Mouse (Mus musculus) liver, embryonic 15.5 days (tissue): ENCODE measurements around the gene Snapc4. TPM values are rescaled to one million over a fixed set of nuclear protein-coding genes. Genes with fewer than 3 reads are reported as not detected.
"Not testable (repeated sequence)": the region's sequence is repeated elsewhere in the genome, so short reads cannot be mapped to it uniquely, and the experiment has no call there.

Source experiments
- ATAC-seq: fragments of 200-750 bp; cut with Nextera tagmentation; 2 replicates; pipeline ENCODE4 v1.8.0; 2017; ENCODE audit warnings: moderate number of reproducible peaks, mild to moderate bottlenecking, moderate library complexity; ENCODE audit not compliant: insufficient read depth
- H3K27ac ChIP-seq: fragments of 300-500 bp; sonication (generic); replicated peaks from 2 replicates; pipeline ENCODE4 v1.5.1; 2015; ENCODE audit warnings: mild to moderate bottlenecking, inconsistent platforms
- H3K27me3 ChIP-seq: fragments of 300-500 bp; sonication (generic); 2 replicates; pipeline ENCODE4 v1.6.1; 2015; ENCODE audit warnings: mild to moderate bottlenecking, inconsistent platforms
- H3K36me3 ChIP-seq: fragments of 300-500 bp; sonication (generic); replicated peaks from 2 replicates; pipeline ENCODE4 v1.6.1; 2015; ENCODE audit warnings: moderate library complexity, mild to moderate bottlenecking, inconsistent platforms
- H3K4me1 ChIP-seq: fragments of 300-500 bp; sonication (generic); replicated peaks from 2 replicates; pipeline ENCODE4 v1.6.1; 2015; ENCODE audit warnings: inconsistent platforms
- H3K4me2 ChIP-seq: fragments of 300-500 bp; sonication (generic); 2 replicates; pipeline ENCODE4 v1.6.1; 2015; ENCODE audit warnings: moderate library complexity, mild to moderate bottlenecking, inconsistent platforms
- H3K4me3 ChIP-seq: fragments of 300-500 bp; sonication (generic); replicated peaks from 2 replicates; pipeline ENCODE4 v1.5.1; 2015; ENCODE audit warnings: mild to moderate bottlenecking, inconsistent platforms
- H3K9ac ChIP-seq: fragments of 300-500 bp; sonication (generic); 2 replicates; pipeline ENCODE4 v1.6.1; 2015; ENCODE audit warnings: moderate library complexity, mild to moderate bottlenecking, inconsistent platforms
- H3K9me3 ChIP-seq: fragments of 300-500 bp; sonication (generic); replicated peaks from 2 replicates; pipeline ENCODE4 v1.6.1; 2016; ENCODE audit warnings: inconsistent platforms
- WGBS: fragments of 180-500 bp; shearing (Covaris S2); methylation state at CpG from one replicate; pipeline ENCODE4 v1.1.7; 2015; ENCODE audit warnings: mixed read lengths; ENCODE audit not compliant: insufficient replicate concordance; 5-methylcytosine and 5-hydroxymethylcytosine counted together
- polyA plus RNA-seq: library from polyadenylated mRNA; unstranded; fragments of >200 nt; fragmentation: Nextera tagmentation; extraction: Ambion mirVana; gene quantifications from 2 replicates; pipeline ENCODE4 v1.2.1, GENCODE M21; 2015

Snapc4 gene
- polyA plus RNA-seq, 1 experiment from 2014 or later = 8.4 TPM

DNA sequence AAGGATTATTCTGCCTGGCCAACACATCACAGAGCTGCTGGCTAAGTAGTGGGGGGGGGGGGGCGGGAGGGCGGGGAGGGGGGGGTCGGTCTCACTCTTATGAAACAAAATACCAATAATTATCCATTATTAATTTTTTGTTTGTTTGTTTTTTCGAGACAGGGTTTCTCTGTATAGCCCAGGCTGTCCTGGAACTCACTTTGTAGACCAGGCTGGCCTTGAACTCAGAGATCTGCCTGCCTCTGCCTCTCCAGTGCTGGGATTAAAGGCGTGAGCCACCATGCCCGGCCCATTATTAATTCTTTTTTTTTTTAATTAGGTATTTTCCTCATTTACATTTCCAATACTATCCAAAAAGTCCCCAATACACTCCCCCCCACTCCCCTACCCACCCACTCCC is 418 bp upstream of the Snapc4 start:
- not testable (repeated sequence) for H3K27ac ChIP-seq, ATAC-seq, H3K9me3 ChIP-seq, H3K27me3 ChIP-seq
- Histone ChIP-seq H3K4me3 (peak overlapping the region; percentile 81), H3K4me2 (peak overlapping the region; percentile 96), H3K36me3 (peaks cover 72% of the 10 kb centered on the region), H3K4me1 (peaks cover 21% of the 10 kb centered on the region), H3K9ac (peak overlapping the region; percentile 76; the same call in 1 of the 2 replicates)
- 20% methylated on average over 6 of the region's 6 CpGs for WGBS

DNA sequence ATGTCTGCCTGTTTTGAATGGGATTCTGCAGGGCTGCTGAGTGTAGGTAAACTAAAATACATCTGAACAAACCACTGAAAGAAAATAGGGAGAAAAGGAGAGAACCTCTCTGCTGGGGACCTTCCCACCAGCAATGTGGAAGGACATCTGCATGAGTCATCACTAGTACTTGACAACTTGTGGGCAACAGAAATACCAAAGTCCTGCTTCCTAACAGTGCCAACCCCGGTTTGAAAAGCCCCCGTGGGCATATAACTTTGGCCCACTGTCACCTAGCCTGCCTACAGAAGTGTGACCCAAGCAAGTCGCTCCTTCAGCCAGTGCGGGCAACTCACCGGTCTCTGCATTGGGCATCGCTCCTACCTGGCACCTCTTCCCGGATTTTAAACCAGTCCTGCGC is 8.1 kb downstream of the Snapc4 start:
- Histone ChIP-seq H3K4me3 (no peak overlapping the region), H3K9ac (no peak overlapping the region), H3K27me3 (no peaks in the 10 kb centered on the region), H3K27ac (no peak overlapping the region), H3K4me1 (no peaks in the 10 kb centered on the region), H3K9me3 (no peaks in the 10 kb centered on the region), H3K36me3 (peaks cover 96% of the 10 kb centered on the region), H3K4me2 (no peak overlapping the region)
- WGBS = 76% methylated on average over 8 of the region's 8 CpGs
- no peak for ATAC-seq

DNA sequence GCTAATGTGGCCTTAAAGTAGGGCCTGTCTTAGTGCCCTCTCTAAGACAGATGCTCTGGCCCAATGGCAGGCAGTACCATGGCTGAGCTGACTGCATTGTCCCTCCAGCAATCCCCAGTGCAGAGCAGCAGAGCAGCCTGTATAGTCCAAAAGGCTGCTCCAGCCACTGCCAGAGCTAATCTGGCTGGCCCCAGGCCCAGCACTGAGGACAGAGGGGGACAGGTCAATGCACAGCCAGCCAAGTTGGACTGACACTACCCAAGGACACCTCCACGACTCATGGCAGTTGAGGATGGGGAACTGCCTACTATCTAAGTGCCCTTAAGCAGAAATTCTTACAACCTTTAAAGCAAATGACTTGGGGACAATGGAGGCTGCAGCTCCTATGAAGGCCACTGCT is 11.9 kb downstream of the Snapc4 start:
- no peaks in the 10 kb centered on the region for H3K4me1 ChIP-seq
- H3K27ac ChIP-seq = no peak overlapping the region
- no peaks in the 10 kb centered on the region for H3K9me3 ChIP-seq
- no peak for ATAC-seq
- 61% methylated on average over 1 of the region's 1 CpGs for WGBS
- peaks cover 93% of the 10 kb centered on the region for H3K36me3 ChIP-seq
- H3K9ac ChIP-seq = no peak overlapping the region
- H3K4me2 ChIP-seq = no peak overlapping the region
- H3K4me3 ChIP-seq = no peak overlapping the region
- no peaks in the 10 kb centered on the region for H3K27me3 ChIP-seq

- Histone ChIP-seq H3K4me2 (no peak overlapping the region), H3K4me1 (no peaks in the 10 kb centered on the region), H3K4me3 (no peak overlapping the region), H3K27me3 (no peaks in the 10 kb centered on the region), H3K36me3 (peaks cover 86% of the 10 kb centered on the region), H3K27ac (no peak overlapping the region), H3K9me3 (no peaks in the 10 kb centered on the region), H3K9ac (no peak overlapping the region)
- whole genome bisulfite sequencing = 78% methylated on average over 6 of the region's 6 CpGs
- no peak for ATAC-seq
These were observed 12.5 kb downstream of the Snapc4 start for GRCm38 (mm10) chr2:26367911-26368310.

GRCm38 (mm10) chr2:26364738-26365465 is 15.6 kb downstream of the Snapc4 start:
- peaks cover 59% of the 10 kb centered on the region for H3K36me3 ChIP-seq

GRCm38 (mm10) chr2:26363481-26363880 is 17.0 kb downstream of the Snapc4 start:
- Histone ChIP-seq H3K9me3 (no peaks in the 10 kb centered on the region), H3K36me3 (peaks cover 44% of the 10 kb centered on the region), H3K4me1 (0 out of 2 replicates have a peak, but pooled peaks cover 8% of the 10 kb centered on the region), H3K27me3 (no peaks in the 10 kb centered on the region), H3K9ac (no peak overlapping the region), H3K4me3 (no peak overlapping the region), H3K4me2 (no peak overlapping the region), H3K27ac (no peak overlapping the region)
- WGBS = 67% methylated on average over 5 of the region's 5 CpGs
- no peak for ATAC-seq

More at GRCm38 (mm10) chr2:26364738-26365465, 15.6 kb downstream of the Snapc4 start:
- H3K27ac ChIP-seq = no peak overlapping the region; the same call in 1 of the 2 replicates
- no peaks in the 10 kb centered on the region for H3K9me3 ChIP-seq
- H3K4me1 ChIP-seq = 0 out of 2 replicates have a peak, but pooled peaks cover 5% of the 10 kb centered on the region
- H3K27me3 ChIP-seq = no peaks in the 10 kb centered on the region
- 73% methylated on average over 10 of the region's 10 CpGs for WGBS
- no peak overlapping the region for H3K4me3 ChIP-seq
- H3K9ac ChIP-seq = no peak overlapping the region
- ATAC-seq = no peak
- no peak overlapping the region for H3K4me2 ChIP-seq

GRCm38 (mm10) chr2:26362991-26363390 is 17.5 kb downstream of the Snapc4 start:
- H3K27me3 ChIP-seq = no peaks in the 10 kb centered on the region
- no peak for ATAC-seq
- no peak overlapping the region for H3K27ac ChIP-seq
- H3K36me3 ChIP-seq = peaks cover 39% of the 10 kb centered on the region
- no peaks in the 10 kb centered on the region for H3K9me3 ChIP-seq
- H3K9ac ChIP-seq = no peak overlapping the region
- H3K4me1 ChIP-seq = 0 out of 2 replicates have a peak, but pooled peaks cover 8% of the 10 kb centered on the region
- 70% methylated on average over 5 of the region's 5 CpGs for WGBS
- no peak overlapping the region for H3K4me3 ChIP-seq
- H3K4me2 ChIP-seq = no peak overlapping the region

GRCm38 (mm10) chr2:26360772-26361171 is 19.7 kb downstream of the Snapc4 start, which contains the start of gene Card9:
TSS of gene Card9 (minus strand) at chr2:26360918.
- H3K27me3 ChIP-seq = no peaks in the 10 kb centered on the region
- H3K4me1 ChIP-seq = 0 out of 2 replicates have a peak, but pooled peaks cover 8% of the 10 kb centered on the region
- 22% methylated on average over 3 of the region's 3 CpGs for WGBS
- H3K4me2 ChIP-seq = peak within 1 kb of the TSS; percentile 23
- ATAC-seq = 0 out of 2 replicates have a peak, but pooled peaks have one; percentile 5
- H3K27ac ChIP-seq = no peak within 1 kb of the TSS
- no peaks in the 10 kb centered on the region for H3K9me3 ChIP-seq
- peaks cover 17% of the 10 kb centered on the region for H3K36me3 ChIP-seq
- no peak within 1 kb of the TSS for H3K9ac ChIP-seq
- H3K4me3 ChIP-seq = peak within 1 kb of the TSS; percentile 38

GRCm38 (mm10) chr2:26359983-26360382 is 20.5 kb downstream of the Snapc4 start:
- H3K4me1 ChIP-seq = 0 out of 2 replicates have a peak, but pooled peaks cover 8% of the 10 kb centered on the region
- H3K9ac ChIP-seq = no peak overlapping the region
- 17% methylated on average over 6 of the region's 6 CpGs for WGBS
- H3K27ac ChIP-seq = no peak overlapping the region
- H3K27me3 ChIP-seq = no peaks in the 10 kb centered on the region
- ATAC-seq = peak; percentile 36
- peaks cover 9% of the 10 kb centered on the region for H3K36me3 ChIP-seq
- peak overlapping the region; percentile 38 for H3K4me3 ChIP-seq
- no peaks in the 10 kb centered on the region for H3K9me3 ChIP-seq
- peak overlapping the region; percentile 23 for H3K4me2 ChIP-seq

DNA sequence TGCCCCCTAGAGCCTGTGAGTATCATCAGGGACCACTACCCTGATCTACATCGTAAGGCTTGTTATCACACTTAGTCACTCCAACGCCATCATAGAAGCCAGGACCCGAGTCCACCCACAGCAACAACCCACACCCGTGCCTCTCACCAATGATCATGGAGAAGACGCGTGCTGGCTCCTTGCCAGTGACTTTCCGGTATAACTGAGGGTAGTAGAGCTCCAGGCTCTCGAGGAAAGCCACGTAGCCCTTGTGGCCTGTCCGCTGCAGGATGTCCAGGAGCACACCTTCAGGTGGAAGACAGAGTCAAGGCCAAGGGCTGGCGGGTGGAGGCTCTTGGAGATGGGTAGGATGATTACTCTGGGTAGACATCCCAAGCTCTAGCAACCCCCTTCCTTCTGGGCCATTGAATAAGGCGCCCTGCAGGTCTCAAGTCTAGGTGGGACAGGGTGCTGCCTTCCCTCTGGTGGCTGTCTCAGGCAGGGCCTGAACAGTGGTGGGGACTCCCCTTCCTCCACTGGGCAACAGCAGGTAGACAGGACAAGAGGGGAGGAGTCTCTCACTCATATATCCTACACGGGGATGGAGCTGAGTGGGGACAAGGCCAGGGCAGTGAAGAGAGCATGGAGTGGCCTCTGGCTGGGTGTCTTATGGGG is 21.7 kb downstream of the Snapc4 start:
- Histone ChIP-seq H3K9me3 (no peaks in the 10 kb centered on the region), H3K4me1 (0 out of 2 replicates have a peak, but pooled peaks cover 8% of the 10 kb centered on the region), H3K4me3 (no peak overlapping the region), H3K36me3 (no peaks in the 10 kb centered on the region), H3K9ac (no peak overlapping the region), H3K27ac (no peak overlapping the region), H3K27me3 (no peaks in the 10 kb centered on the region), H3K4me2 (peak overlapping the region; percentile 23; the same call in 1 of the 2 replicates)
- ATAC-seq = no peak
- 59% methylated on average over 13 of the region's 13 CpGs for WGBS

DNA sequence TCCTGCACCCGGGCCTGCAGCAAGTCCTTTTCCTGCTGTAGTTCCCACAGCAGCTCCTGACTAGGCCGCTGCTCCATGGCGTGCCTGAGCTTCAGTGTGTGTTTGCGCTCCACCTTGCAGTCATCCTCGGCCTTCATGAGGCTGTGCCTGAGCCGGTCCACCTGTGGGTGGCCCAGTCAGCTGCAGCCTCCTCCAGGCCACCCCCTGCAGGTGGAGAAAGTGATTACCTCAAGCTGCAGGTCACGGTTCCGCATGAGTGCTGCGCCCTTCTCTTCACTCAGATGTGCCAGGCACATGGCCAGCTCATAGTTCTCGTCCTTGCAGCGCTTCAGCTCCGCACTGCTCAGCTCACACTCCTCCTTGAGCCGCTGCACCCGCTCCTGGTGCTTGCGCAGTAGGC is 23.0 kb downstream of the Snapc4 start:
- 71% methylated on average over 15 of the region's 15 CpGs for WGBS
- Histone ChIP-seq H3K9ac (no peak overlapping the region), H3K36me3 (no peaks in the 10 kb centered on the region), H3K4me2 (no peak overlapping the region), H3K4me1 (peaks cover 15% of the 10 kb centered on the region), H3K27me3 (no peaks in the 10 kb centered on the region), H3K27ac (no peak overlapping the region), H3K4me3 (no peak overlapping the region), H3K9me3 (no peaks in the 10 kb centered on the region)
- ATAC-seq = no peak
